Mouse (Mus musculus): ENCODE results near the gene Dcps. TPM values are rescaled to one million over a fixed set of nuclear protein-coding genes. Genes with fewer than 3 reads are reported as not detected.

The Dcps gene
- polyA plus RNA-seq, 1 experiment from 2014 or later: 85.1 TPM

- Histone ChIP-seq H3K27ac (replicated peaks) (no peak overlapping the region), H3K4me2 (replicated peaks) (no peak overlapping the region), H3K9me3 (no peaks in the 10 kb centered on the region), H3K4me3 (no peak overlapping the region), H3K36me3 (peaks cover 13% of the 10 kb centered on the region), H3K9ac (replicated peaks) (no peak overlapping the region), H3K27me3 (no peaks in the 10 kb centered on the region), H3K4me1 (peaks cover 24% of the 10 kb centered on the region)
- ATAC-seq (ENCODE audit: low FRiP score, low read depth): no peak
- WGBS: 96% methylated on average over 7 of the region's 7 CpGs
These were observed 5.8 kb downstream of the Dcps start for GRCm38 (mm10) chr9:35170071-35170470.

GRCm38 (mm10) chr9:35166798-35167635, 8.8 kb downstream of the Dcps start:
- Histone ChIP-seq H3K9ac (replicated peaks) (no peak overlapping the region), H3K4me2 (replicated peaks) (peak overlapping the region; percentile 10; the same call in 1 of the 2 replicates), H3K4me3 (no peak overlapping the region), H3K4me1 (peaks cover 19% of the 10 kb centered on the region), H3K27ac (replicated peaks) (peak overlapping the region; percentile 63), H3K9me3 (no peaks in the 10 kb centered on the region), H3K36me3 (peaks cover 21% of the 10 kb centered on the region), H3K27me3 (no peaks in the 10 kb centered on the region)
- peak; percentile 81 for ATAC-seq (ENCODE audit: low FRiP score, low read depth)
- 17% methylated on average over 9 of the region's 9 CpGs for WGBS

DNA sequence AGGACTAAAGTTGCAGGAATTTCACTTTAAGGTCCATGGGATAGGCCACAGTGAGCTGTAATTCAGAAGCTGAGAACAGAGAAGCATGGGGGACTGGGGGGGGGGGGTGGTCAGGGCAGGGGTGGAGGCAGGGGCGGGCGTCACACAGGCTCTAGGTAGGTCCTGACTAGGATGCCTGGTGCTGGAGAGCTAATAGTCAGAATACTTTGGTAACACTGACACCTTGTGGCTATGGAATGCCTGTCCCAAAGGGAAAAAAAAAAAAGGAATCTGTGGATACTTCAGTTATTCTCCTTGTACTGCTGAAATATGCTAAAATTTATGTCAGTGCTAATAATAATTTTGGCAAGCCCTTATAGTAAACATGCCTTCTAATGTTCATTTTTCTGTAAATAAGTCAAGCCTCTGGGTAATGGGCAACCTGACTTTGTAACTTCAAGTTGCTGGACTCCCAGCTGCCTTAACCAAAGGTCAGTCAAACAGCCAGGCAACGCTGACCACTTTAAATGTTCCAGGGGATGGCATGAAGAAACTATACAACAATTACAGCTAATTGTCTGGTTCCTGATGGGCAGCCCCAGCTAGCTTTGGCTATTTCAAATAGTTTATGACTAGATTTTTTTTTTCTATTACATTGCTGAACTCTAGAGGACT, 9.6 kb downstream of the Dcps start:
- Histone ChIP-seq H3K36me3 (peaks cover 21% of the 10 kb centered on the region), H3K27ac (replicated peaks) (peak overlapping the region; percentile 63), H3K9ac (replicated peaks) (no peak overlapping the region), H3K27me3 (no peaks in the 10 kb centered on the region), H3K4me2 (replicated peaks) (no peak overlapping the region), H3K9me3 (no peaks in the 10 kb centered on the region), H3K4me3 (no peak overlapping the region), H3K4me1 (peaks cover 19% of the 10 kb centered on the region)
- peak; percentile 60 for ATAC-seq (ENCODE audit: low FRiP score, low read depth)
- 32% methylated on average over 3 of the region's 3 CpGs for WGBS

- no peak overlapping the region for H3K9ac ChIP-seq (replicated peaks)
- H3K36me3 ChIP-seq: peaks cover 8% of the 10 kb centered on the region; the same call in 1 of the 2 replicates
- H3K4me1 ChIP-seq: peaks cover 19% of the 10 kb centered on the region
- 84% methylated on average over 5 of the region's 5 CpGs for WGBS
- no peak overlapping the region for H3K4me3 ChIP-seq
- H3K4me2 ChIP-seq (replicated peaks): no peak overlapping the region
- no peaks in the 10 kb centered on the region for H3K9me3 ChIP-seq
- no peak for ATAC-seq (ENCODE audit: low FRiP score, low read depth)
- H3K27ac ChIP-seq (replicated peaks): no peak overlapping the region
- H3K27me3 ChIP-seq: no peaks in the 10 kb centered on the region
These were observed 11.6 kb downstream of the Dcps start for GRCm38 (mm10) chr9:35164142-35164874.

- H3K27ac ChIP-seq (replicated peaks): no peak overlapping the region
These were observed 12.7 kb downstream of the Dcps start for GRCm38 (mm10) chr9:35163011-35163690.

DNA sequence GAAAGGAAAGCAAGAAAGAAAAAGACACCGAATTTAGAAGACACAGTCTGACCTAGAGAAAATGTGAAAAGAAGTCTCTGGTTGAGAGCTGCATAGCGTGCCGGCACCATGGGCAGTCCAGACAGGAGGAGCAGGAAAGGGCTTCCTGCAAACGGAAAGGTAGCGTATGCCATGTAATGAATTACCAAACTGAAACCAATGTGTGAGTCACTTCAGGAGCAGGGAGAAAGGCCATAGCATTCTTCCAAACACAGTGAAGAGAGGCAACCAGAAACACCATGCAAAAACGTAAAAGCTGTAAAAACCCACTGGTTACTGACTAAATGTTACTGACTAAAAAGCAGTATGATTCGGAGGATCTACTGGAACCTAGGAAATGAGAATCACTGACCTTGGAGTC, 14.1 kb downstream of the Dcps start:
- Histone ChIP-seq H3K27ac (replicated peaks) (no peak overlapping the region), H3K27me3 (no peaks in the 10 kb centered on the region), H3K4me1 (peaks cover 4% of the 10 kb centered on the region), H3K4me2 (replicated peaks) (no peak overlapping the region), H3K9ac (replicated peaks) (no peak overlapping the region), H3K4me3 (no peak overlapping the region), H3K9me3 (no peaks in the 10 kb centered on the region), H3K36me3 (peaks cover 10% of the 10 kb centered on the region; the same call in 1 of the 2 replicates)
- 89% methylated on average over 7 of the region's 7 CpGs for WGBS
- no peak for ATAC-seq (ENCODE audit: low FRiP score, low read depth)

More at GRCm38 (mm10) chr9:35163011-35163690, 12.7 kb downstream of the Dcps start:
- Histone ChIP-seq H3K4me2 (replicated peaks) (no peak overlapping the region), H3K4me1 (peaks cover 18% of the 10 kb centered on the region), H3K36me3 (peaks cover 8% of the 10 kb centered on the region; the same call in 1 of the 2 replicates), H3K9ac (replicated peaks) (no peak overlapping the region), H3K27me3 (no peaks in the 10 kb centered on the region), H3K9me3 (no peaks in the 10 kb centered on the region), H3K4me3 (no peak overlapping the region)
- 92% methylated on average over 11 of the region's 11 CpGs for WGBS
- ATAC-seq (ENCODE audit: low FRiP score, low read depth): no peak

DNA sequence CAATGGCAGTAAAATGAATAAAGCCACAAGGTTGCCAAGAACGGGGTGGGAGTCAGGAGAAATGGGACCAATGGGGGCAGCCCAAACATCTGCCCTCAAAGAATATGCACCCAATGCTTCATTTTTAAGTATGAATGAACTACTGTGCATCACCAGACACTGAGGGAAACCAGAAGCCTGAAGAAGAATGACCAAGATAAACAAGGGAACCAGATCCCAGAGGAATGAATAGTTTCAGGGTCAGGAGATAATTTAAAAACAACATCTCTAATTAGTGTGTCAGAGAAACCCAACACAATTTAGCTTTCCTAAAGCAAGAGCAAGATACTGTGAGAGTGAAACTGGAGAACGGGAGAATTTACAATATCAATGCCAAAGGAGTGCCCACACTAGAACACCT, 15.2 kb downstream of the Dcps start:
- ATAC-seq (ENCODE audit: low FRiP score, low read depth): no peak
- Histone ChIP-seq H3K27ac (replicated peaks) (no peak overlapping the region), H3K9me3 (no peaks in the 10 kb centered on the region), H3K9ac (replicated peaks) (no peak overlapping the region), H3K4me2 (replicated peaks) (no peak overlapping the region), H3K36me3 (peaks cover 16% of the 10 kb centered on the region; the same call in 1 of the 2 replicates), H3K27me3 (no peaks in the 10 kb centered on the region), H3K4me3 (no peak overlapping the region), H3K4me1 (no peaks in the 10 kb centered on the region)
- WGBS: 79% methylated on average over 2 of the region's 2 CpGs

- Histone ChIP-seq H3K9me3 (no peaks in the 10 kb centered on the region), H3K4me1 (no peaks in the 10 kb centered on the region), H3K9ac (replicated peaks) (no peak overlapping the region), H3K4me3 (no peak overlapping the region), H3K4me2 (replicated peaks) (no peak overlapping the region), H3K36me3 (peaks cover 16% of the 10 kb centered on the region; the same call in 1 of the 2 replicates), H3K27ac (replicated peaks) (no peak overlapping the region), H3K27me3 (no peaks in the 10 kb centered on the region)
- WGBS: 86% methylated on average over 3 of the region's 3 CpGs
- ATAC-seq (ENCODE audit: low FRiP score, low read depth): no peak
These were observed 17.4 kb downstream of the Dcps start for GRCm38 (mm10) chr9:35158477-35158876.

DNA sequence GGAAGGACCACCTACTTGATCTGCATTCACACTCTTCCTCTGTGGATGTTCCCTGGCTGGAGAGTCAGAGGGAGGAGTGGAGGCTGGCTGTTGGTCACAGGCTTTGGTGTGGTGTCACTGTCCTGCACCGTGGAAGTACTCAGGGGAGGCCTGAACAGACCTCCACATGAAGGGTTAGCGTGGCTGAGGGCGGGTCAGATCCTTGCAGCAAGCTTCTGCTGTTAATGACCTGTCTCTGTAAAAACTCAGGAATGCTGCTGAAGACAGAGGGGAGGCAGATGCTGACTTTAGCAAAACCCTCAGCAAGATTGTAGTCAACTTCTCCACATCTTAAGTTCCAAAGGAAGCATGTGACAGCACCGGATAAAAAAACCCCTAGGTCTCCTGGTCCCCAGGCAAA, 19.0 kb downstream of the Dcps start:
- Histone ChIP-seq H3K4me2 (replicated peaks) (no peak overlapping the region), H3K4me3 (no peak overlapping the region), H3K9me3 (no peaks in the 10 kb centered on the region), H3K4me1 (no peaks in the 10 kb centered on the region), H3K27me3 (no peaks in the 10 kb centered on the region), H3K9ac (replicated peaks) (no peak overlapping the region), H3K36me3 (0 out of 2 replicates have a peak, but pooled peaks cover 9% of the 10 kb centered on the region), H3K27ac (replicated peaks) (no peak overlapping the region)
- no peak for ATAC-seq (ENCODE audit: low FRiP score, low read depth)
- WGBS: 94% methylated on average over 4 of the region's 4 CpGs

- WGBS: 91% methylated on average over 5 of the region's 5 CpGs
- Histone ChIP-seq H3K4me2 (replicated peaks) (no peak overlapping the region), H3K9me3 (no peaks in the 10 kb centered on the region), H3K4me3 (no peak overlapping the region), H3K4me1 (no peaks in the 10 kb centered on the region), H3K9ac (replicated peaks) (no peak overlapping the region), H3K27me3 (no peaks in the 10 kb centered on the region), H3K27ac (replicated peaks) (no peak overlapping the region), H3K36me3 (0 out of 2 replicates have a peak, but pooled peaks cover 9% of the 10 kb centered on the region)
- ATAC-seq (ENCODE audit: low FRiP score, low read depth): no peak
These were observed 19.7 kb downstream of the Dcps start for GRCm38 (mm10) chr9:35156002-35156710.

DNA sequence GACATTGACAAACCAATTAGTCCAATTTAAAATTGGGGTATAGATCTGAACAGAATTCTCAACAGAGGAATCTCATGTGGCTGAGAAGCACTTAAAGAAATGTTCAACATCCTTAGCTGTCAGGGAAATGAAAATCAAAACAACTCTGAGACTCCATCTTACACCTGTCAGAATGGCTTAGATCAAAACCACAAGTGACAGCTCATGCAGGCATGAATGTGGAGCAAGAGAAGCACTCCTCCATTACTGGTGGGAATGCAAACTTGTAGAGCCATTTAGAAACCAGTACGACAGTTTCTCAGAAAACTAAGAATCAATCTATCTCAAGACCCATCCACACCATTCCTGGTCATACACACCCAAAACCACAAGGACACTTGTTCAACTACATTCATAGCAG, 22.9 kb downstream of the Dcps start:
- WGBS: 94% methylated on average over 1 of the region's 1 CpGs
- H3K4me2 ChIP-seq (replicated peaks): no peak overlapping the region
- H3K4me3 ChIP-seq: no peak overlapping the region
- no peaks in the 10 kb centered on the region for H3K4me1 ChIP-seq
- H3K27ac ChIP-seq (replicated peaks): no peak overlapping the region
- ATAC-seq (ENCODE audit: low FRiP score, low read depth): no peak
- H3K36me3 ChIP-seq: 0 out of 2 replicates have a peak, but pooled peaks cover 9% of the 10 kb centered on the region
- no peak overlapping the region for H3K9ac ChIP-seq (replicated peaks)
- no peaks in the 10 kb centered on the region for H3K27me3 ChIP-seq
- H3K9me3 ChIP-seq: no peaks in the 10 kb centered on the region

All from midbrain, embryonic 12.5 days (tissue).